Mouse (Mus musculus): ENCODE results near the gene Srsf9.
"Not testable (repeated sequence)": the region's sequence is repeated elsewhere in the genome, so short reads cannot be mapped to it uniquely, and the experiment has no call there.

Srsf9 gene

DNA sequence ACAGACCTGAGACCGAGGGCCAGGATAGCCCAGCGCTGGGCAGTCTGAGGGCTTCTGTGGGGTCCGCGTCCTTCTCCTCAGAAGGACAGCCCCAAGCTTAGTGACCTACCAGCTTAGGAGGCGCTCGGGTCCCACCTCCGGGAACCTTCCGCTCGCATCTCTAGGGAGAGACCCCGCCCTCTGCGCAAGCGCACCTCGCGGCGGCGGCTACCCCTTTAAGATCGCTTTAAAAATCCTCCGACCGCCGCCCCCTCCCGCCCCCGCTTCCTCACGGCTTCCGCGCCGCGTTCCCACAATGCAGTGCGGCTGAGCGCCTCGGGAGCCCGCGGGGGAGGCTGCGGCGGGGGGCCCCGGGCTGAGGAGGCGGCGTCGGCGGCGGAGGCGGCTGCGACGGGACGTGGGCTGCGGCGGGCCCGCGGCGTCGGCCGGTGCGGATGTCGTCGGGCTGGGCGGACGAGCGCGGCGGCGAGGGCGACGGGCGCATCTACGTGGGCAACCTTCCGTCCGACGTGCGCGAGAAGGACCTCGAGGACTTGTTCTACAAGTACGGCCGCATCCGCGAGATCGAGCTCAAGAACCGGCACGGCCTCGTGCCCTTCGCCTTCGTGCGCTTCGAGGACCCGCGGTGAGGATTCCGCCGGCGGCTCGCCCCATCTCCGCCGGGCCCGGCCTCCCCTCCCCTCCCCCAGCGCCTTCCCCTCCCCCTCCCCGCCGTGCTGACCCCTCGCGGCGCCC is at the start of gene Srsf9:
TSS of gene Srsf9 (plus strand) at position 303 of the 735 bp plus-strand sequence.
- peak; percentile 98 for DNase-seq

- no peak for DNase-seq
Measured at GRCm38 (mm10) chr5:115278053-115278452, 48.9 kb upstream of the Srsf9 start.

- no peak for DNase-seq
Measured at GRCm38 (mm10) chr5:115278785-115279184, 48.2 kb upstream of the Srsf9 start.

GRCm38 (mm10) chr5:115279226-115280049 is 47.5 kb upstream of the Srsf9 start, which contains the start of gene Coq5:
TSS of gene Coq5 (plus strand) at chr5:115279666.
- DNase-seq = peak; percentile 91

DNA sequence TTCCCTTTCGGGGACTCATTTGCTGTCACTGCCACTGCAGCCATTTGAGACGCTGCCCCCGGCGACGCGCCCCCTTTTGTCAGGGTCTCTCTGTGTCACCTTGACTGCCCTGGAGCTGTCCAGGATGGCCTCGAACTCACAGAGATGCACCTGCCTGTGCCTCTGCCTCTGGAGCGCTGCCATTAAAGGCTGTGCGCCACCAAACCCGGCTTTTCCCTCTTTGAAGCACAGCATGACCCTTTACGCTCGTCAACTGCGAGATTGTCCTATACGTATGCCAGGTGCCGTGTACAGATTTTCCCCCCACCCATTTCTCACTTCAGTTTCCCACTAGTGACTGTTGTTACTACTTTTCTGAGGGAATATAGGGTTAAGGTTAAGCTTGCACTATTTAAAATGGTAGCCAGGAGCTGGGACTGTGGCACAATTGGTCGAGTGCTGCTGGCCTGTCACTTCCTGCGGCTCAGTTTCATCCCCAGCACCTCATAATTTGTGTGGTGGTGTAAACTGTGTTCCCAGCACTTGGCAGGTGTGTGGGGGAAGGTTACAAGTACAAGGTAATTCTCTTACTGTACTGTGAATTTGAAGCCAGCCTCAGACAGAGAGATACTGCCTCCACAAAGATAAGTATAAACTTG is 46.8 kb upstream of the Srsf9 start:
- no peak for DNase-seq

DNA sequence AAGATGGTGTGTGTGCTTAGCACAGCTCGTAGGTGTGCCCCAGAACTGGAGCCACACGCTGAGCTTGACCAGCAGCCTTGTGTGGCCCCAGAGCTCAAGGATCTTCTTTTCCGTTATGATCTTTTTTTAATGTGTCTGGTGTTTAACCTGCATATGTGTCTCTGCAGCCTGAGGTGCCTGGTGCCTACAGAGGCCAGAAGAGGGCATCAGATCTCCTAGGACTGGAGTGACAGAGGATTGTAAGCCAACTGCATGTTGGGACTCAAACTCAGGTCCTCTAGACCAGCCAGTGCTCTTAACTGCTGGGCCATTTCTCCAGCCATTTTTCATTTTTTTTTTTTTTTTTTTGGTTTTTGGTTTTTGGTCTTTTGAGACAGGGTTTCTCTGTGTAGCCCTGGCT is 42.2 kb upstream of the Srsf9 start:
- DNase-seq = no peak

DNA sequence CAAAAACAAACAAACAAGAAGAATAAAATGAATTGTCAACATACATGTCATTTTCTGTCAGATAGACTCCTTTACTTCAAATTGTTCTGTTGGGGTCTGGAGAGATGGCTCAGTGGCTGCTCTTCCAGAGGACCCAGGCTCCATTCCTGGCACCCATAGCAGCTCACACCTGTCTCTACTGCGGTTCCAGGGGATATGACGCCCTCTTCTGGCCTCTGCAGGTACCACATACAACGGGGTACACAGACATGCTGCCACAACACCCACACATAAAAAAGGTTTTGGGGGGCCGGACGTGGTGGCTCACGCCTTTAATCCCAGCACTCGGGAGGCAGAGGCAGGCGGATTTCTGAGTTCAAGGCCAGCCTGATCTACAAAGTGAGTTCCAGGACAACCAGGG is 32.8 kb upstream of the Srsf9 start:
- DNase-seq = no peak

DNA sequence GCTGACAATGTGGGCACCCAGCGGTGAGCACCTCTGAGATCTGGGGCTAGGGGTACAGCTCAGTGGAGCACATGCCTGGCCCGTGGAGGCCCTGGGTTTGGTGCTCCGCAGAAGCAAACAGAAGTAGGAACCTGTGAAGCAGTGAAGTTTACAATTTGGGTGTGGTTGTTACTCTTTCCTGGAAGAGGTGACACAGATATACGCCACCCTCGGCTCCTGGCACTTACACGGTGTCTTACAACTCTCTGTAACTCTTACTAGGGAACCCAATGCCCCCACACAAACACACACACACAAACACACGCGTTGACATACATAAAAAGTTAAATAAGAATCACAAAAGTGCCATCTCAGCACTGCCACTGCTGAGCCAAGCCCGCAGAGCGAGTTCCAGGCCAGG is 30.6 kb upstream of the Srsf9 start:
- no peak for DNase-seq

DNA sequence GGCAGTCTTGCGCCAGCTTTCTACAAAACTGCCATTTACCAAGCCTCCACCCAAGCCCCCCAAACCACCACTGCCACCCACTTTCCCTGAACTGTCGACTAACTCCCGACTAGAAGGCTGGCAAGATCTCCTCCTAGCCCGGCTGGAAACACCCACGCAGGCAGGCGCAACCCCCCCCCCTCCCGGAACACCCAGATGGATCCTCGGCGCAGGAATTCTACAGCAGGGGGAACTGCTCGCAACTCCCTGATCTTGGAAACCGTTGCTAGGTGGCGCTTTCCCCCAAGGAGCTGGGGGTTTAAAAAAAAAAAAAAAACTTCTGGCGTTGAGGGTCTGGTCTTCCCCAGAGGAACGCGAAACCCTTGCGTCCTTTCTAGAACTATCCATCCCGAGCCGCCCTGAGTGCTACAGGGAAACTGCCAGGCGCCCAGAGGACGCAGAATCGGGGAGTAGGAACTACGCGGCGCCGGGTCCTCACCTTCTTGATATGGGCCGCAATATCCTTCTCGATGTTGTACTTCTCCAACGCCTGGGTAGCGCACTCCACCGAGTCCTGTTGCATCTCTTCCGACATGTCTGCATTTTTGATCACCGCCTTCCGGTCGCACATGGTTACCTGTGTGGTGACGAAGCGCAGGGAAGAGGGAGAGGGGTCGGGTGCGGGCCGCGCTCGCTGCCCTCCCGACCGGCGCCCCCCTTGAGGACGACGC is 26.8 kb upstream of the Srsf9 start:
- peak; percentile 75 for DNase-seq

DNA sequence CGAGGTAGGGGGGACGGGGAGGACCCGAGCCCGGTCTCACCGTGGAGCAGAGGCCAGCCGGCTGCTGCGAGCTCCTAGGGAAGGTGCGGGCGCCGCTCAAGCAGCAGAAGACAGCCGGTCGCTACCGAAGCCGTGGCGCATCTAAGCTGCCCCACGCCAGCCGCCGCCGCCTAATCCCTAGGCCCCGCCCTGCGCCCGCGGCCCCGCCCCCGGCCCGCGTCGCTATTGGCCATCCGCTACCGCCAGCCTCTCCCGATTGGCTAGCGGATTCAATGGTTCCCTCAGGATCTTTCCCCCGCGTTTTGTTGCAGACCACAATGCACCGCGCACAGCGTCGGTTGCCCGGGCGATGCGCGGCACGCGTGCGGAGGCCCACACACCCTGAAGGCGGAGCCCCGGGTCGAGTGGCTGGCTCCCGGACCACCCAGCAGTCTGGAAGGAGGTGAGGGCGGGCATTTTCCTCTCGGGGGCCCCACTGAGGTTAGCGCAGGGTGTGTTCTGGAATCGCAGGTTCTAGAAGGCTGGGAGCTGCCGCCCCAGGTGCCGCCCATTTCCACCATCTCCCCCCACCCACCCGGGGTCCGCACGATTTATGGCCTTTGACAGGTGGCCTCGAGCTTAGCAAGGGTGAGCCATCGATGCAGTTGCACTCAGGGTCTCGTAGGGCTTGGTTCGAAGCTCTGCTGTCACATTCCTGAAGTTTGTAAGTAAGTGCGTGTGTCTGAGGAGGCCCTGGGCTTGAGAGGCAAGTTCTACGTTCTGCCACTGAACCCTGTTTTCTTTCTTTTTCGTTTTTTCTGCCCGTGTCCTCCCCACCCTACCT is 26.0 kb upstream of the Srsf9 start, which contains the start of gene Dynll1:
TSS of gene Dynll1 (minus strand) at position 208 of the 823 bp plus-strand sequence.
- DNase-seq = peak; percentile 100

GRCm38 (mm10) chr5:115301615-115302014 is 25.4 kb upstream of the Srsf9 start:
- DNase-seq = no peak

GRCm38 (mm10) chr5:115302190-115302589 is 24.8 kb upstream of the Srsf9 start:
- not testable (repeated sequence) for DNase-seq

GRCm38 (mm10) chr5:115312354-115312753 is 14.6 kb upstream of the Srsf9 start:
- DNase-seq = no peak

DNA sequence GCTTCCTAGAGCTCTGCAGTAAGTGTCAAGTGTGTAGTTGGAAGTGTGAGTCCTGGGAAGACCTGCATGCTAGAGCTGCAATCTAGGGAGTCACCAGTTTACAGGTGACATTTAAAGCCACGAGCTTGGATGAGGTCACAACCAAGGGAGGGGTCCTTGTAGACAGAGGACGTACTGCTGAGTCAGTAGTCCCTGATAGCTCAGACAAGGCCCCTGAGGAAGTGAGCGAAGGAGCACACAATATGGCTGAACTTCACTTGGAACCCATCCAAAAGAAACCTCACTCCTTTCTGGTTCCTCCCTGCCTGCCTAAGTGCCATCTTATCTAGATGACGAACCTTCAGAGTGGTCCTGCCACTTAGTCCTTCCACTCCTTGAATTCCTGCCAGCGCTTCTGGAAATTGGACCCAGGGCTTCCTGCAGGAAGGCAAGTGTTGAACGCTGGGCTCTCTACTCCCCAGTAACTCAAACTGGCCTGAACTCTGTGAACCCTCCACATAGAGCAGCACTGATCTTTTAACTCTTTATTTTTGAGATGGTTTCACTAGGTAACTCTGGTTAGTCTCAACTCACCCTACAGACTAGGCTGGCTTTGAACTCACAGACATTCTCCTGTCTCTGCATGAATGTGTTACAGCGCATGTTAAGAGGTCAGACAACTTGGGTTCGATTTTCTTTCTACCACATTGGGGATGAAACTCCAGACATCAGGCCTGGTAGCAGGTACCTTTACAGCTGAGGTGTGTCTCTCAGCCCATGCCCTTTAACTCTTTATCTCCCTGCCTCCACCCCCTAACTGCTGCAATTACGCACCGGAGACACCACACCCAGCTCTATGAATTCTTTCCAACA is 13.9 kb upstream of the Srsf9 start:
- DNase-seq = no peak

DNA sequence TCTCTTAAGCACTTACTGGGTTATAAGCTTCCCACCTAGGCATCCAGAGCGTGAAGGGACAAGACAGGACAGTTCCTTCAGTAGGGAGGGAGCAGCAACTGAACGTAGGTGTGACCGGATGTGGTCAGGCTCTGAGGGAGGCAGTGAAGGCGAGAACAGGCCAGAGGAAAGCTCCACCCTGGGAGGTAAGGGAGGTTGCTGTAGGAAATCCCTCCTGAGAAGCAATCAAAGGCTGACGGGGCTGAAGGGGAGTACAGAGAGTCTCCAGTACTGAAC is 13.4 kb upstream of the Srsf9 start:
- DNase-seq = no peak

DNA sequence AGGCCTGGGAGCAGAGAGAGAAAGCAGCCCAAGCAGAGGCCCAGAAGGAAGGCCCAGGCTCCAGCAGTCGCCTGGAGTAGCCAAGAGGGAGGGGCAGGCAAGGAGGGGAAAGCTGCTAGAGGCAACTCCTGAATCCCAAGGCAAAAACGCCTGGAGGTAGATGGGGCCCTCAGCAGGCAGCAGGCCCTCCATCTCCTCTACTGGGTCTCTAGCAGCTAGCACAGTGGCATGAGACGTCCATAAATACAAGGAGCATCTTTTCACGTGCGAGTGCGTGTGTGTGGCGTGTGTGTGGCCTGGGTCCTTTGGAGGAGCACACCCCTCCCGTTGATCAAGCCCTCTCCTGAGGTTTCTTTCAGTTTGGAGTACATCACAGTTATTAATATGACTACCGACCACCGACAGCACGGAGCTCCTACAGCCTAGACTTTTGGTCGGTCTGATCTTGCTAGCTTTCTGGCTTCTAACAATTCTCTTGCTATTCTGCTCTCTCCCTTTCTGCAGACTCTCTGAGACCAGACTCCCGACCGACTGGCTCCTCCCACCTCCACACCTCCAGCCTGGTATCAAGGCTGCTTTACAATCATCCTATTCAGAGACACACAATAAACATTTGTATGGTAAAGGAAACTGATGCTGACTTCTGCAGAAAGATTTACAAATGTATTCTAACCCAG is 9.9 kb upstream of the Srsf9 start:
- no peak for DNase-seq

DNA sequence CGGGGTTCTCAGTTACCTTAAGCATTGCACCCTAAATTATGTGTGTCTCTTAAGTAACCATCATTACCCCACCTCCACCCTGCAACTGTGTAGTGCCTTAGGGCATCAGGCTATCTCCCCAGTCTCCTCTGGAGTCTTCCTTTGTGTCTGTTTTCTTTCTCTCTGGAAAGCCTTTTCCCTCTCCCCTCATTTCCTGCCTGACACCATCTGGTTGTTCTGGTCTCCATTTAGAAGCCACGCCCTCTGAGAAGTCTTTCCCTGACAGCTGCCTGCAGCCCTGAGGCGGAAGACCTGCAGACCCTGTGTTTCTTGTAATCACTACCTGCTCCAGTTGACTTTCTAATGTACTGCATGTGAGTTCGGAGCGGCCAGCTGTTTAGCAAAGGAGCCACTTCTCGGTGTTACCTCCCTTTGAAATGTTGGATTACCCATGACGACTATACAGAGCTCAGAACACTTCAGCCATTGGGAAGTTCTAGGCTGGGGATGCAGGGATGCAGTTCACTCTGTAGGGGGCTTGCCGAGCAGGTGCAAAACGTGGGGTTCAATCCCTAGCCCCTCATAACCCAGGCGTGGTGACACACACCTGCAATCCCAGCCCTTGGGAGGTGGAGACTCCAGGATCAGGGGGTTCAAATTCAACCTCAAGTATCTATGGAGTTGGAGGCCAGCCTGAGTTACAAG is 9.2 kb upstream of the Srsf9 start:
- DNase-seq = peak; percentile 27

DNA sequence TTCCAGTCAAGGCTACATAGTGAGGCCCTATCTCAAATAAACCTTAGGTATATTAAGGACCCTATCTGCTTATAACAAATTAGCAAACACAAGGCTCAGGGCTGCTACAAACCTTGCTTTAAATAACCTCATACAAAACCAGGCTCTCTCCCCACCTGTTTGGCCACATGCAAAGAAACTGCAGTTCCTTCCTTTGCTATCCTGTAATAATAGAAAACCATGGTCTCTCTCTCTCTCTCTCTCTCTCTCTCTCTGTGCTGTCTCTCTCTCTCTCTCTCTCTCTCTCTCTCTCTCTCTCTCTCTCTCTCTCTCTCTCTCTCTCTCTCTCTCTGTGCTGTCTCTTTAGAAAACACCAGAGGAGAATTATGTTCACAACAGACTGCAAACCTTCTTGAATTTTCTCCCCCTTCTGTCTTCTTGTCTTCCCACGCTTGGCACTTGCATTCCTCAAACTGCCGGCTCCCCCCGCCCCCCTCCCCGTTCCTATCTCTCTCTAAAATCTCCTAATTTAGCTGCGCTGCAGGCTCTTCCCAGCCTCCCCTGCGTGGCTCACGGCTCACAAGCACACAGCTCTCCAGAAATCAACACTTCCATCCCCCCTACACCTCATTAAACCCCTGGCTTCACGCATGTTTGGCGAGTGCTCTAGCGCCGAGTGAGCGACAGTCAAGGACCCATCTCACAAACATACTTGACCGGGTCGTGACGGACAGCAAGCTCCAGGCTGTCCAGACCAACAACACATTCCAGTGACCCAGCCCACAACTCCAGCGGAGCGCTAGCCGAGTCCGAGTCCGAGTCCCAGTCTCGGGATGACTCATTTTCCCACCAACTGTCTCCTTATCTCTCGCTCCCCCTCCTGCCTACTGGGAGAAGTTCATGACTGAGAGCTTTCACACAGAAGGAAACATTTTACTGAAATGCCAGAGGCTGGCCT is 7.7 kb upstream of the Srsf9 start:
- DNase-seq = peak; percentile 86
